Mouse (Mus musculus) testis, adult 2 months (tissue): ENCODE data around the gene Tmprss15.

Source experiments
- CTCF ChIP-seq: fragments of 200-500 bp; IDR thresholded peaks from 2 replicates; pipeline ENCODE4 v1.5.1; 2012; ENCODE audit warnings: low read depth, mild to moderate bottlenecking, inconsistent platforms, low read length, moderate library complexity; ENCODE audit not compliant: control insufficient read depth, insufficient read depth, insufficient replicate concordance
- POLR2A ChIP-seq: fragments of 200-500 bp; IDR thresholded peaks from 2 replicates; pipeline ENCODE4 v1.6.1; 2012; ENCODE audit warnings: low read depth, mild to moderate bottlenecking, inconsistent platforms, low read length, moderate library complexity; ENCODE audit not compliant: control insufficient read depth

GRCm38 (mm10) chr16:79001679-79002078 is 89.2 kb downstream of the Tmprss15 start:
- TF ChIP-seq POLR2A (no peak), CTCF (no peak)
